Mouse (Mus musculus) liver, embryonic 11.5 days (tissue): Measurements from ENCODE around the gene Tmem222. TPM values are rescaled to one million over a fixed set of nuclear protein-coding genes. Genes with fewer than 3 reads are reported as not detected.

Experiments used
- ATAC-seq: fragments of 200-750 bp; cut with Nextera tagmentation; replicated peaks from 2 replicates; pipeline ENCODE4 v1.8.0; 2017; ENCODE audit warnings: moderate number of reproducible peaks, mild to moderate bottlenecking, moderate TSS enrichment, moderate library complexity; ENCODE audit not compliant: low FRiP score
- DNase-seq: peaks from one replicate; pipeline ENCODE4 v3.0.0-alpha.2; 2017; ENCODE audit warnings: low spot score
- H3K27ac ChIP-seq: fragments of 300-500 bp; sonication (generic); 2 replicates; pipeline ENCODE4 v1.5.1; 2014; ENCODE audit warnings: mild to moderate bottlenecking, low read depth, low read length, control low read depth
- H3K27me3 ChIP-seq: fragments of 300-500 bp; sonication (generic); replicated peaks from 2 replicates; pipeline ENCODE4 v1.6.1; 2014; ENCODE audit warnings: low read length, mixed read lengths; ENCODE audit not compliant: control insufficient read depth, insufficient read depth
- H3K36me3 ChIP-seq: fragments of 300-500 bp; sonication (generic); 2 replicates; pipeline ENCODE4 v1.6.1; 2014; ENCODE audit warnings: mild to moderate bottlenecking, low read length, moderate library complexity, mixed read lengths; ENCODE audit not compliant: control insufficient read depth, insufficient read depth
- H3K4me1 ChIP-seq: fragments of 300-500 bp; sonication (generic); replicated peaks from 2 replicates; pipeline ENCODE4 v1.6.1; 2014; ENCODE audit warnings: low read length, mixed read lengths; ENCODE audit not compliant: control insufficient read depth, insufficient read depth
- H3K4me2 ChIP-seq: fragments of 300-500 bp; sonication (generic); 2 replicates; pipeline ENCODE4 v1.6.1; 2014; ENCODE audit warnings: mild to moderate bottlenecking, control low read depth, moderate library complexity
- H3K4me3 ChIP-seq: fragments of 300-500 bp; sonication (generic); 2 replicates; pipeline ENCODE4 v1.5.1; 2014; ENCODE audit warnings: low read depth, low read length, control low read depth
- H3K9ac ChIP-seq: fragments of 300-500 bp; sonication (generic); 2 replicates; pipeline ENCODE4 v1.6.1; 2014; ENCODE audit warnings: low read depth, low read length, control low read depth
- H3K9me3 ChIP-seq: fragments of 300-500 bp; sonication (generic); 2 replicates; pipeline ENCODE4 v1.6.1; 2016; ENCODE audit warnings: low read length, inconsistent platforms, mixed read lengths; ENCODE audit not compliant: control insufficient read depth
- WGBS: fragments of 180-500 bp; shearing (Covaris S2); extraction: QIAGEN DNeasy Blood & Tissue Kit; methylation state at CpG from one replicate; pipeline ENCODE4 v1.1.7; 2014; 5-methylcytosine and 5-hydroxymethylcytosine counted together
- polyA plus RNA-seq: library from polyadenylated mRNA; unstranded; fragments of >200 nt; fragmentation: Nextera tagmentation; extraction: Ambion mirVana; gene quantifications from 2 replicates; pipeline ENCODE4 v1.2.1, GENCODE M21; 2014

Tmem222 gene
- polyA plus RNA-seq, 1 experiment from 2014 or later = 74.2 TPM

GRCm38 (mm10) chr4:133252089-133252488, 25.5 kb downstream of the Tmem222 start:
- no peaks in the 10 kb centered on the region for H3K9me3 ChIP-seq
- DNase-seq = no peak
- 59% methylated on average over 4 of the region's 4 CpGs for WGBS
- peaks cover 52% of the 10 kb centered on the region for H3K27me3 ChIP-seq
- H3K9ac ChIP-seq = no peak overlapping the region
- no peak overlapping the region for H3K4me3 ChIP-seq
- H3K4me1 ChIP-seq = peaks cover 25% of the 10 kb centered on the region
- no peak for ATAC-seq
- H3K36me3 ChIP-seq = no peaks in the 10 kb centered on the region
- no peak overlapping the region for H3K27ac ChIP-seq
- H3K4me2 ChIP-seq = no peak overlapping the region

GRCm38 (mm10) chr4:133251214-133251613, 26.4 kb downstream of the Tmem222 start:
- 20% methylated on average over 31 of the region's 31 CpGs for WGBS
- Histone ChIP-seq H3K4me2 (peak overlapping the region; percentile 57), H3K9me3 (no peaks in the 10 kb centered on the region), H3K4me1 (peaks cover 31% of the 10 kb centered on the region), H3K27ac (no peak overlapping the region), H3K27me3 (peaks cover 50% of the 10 kb centered on the region), H3K36me3 (no peaks in the 10 kb centered on the region), H3K4me3 (peak overlapping the region; percentile 31), H3K9ac (no peak overlapping the region)
- ATAC-seq = no peak
- DNase-seq = no peak

- no peaks in the 10 kb centered on the region for H3K36me3 ChIP-seq
- H3K9ac ChIP-seq = no peak overlapping the region
- no peaks in the 10 kb centered on the region for H3K9me3 ChIP-seq
- 7% methylated on average over 22 of the region's 22 CpGs for WGBS
- DNase-seq = peak; percentile 89
- H3K27ac ChIP-seq = no peak overlapping the region
- peaks cover 48% of the 10 kb centered on the region for H3K27me3 ChIP-seq
- peak overlapping the region; percentile 57 for H3K4me2 ChIP-seq
- H3K4me3 ChIP-seq = peak overlapping the region; percentile 31
- H3K4me1 ChIP-seq = peaks cover 31% of the 10 kb centered on the region
- no peak for ATAC-seq
These were observed 27.0 kb downstream of the Tmem222 start for GRCm38 (mm10) chr4:133250609-133251008.

- DNase-seq (no peak), ATAC-seq (peak; percentile 93)
- peaks cover 49% of the 10 kb centered on the region for H3K4me1 ChIP-seq
- 43% methylated on average over 13 of the region's 13 CpGs for WGBS
- peaks cover 43% of the 10 kb centered on the region for H3K27me3 ChIP-seq
- no peaks in the 10 kb centered on the region for H3K9me3 ChIP-seq
- H3K4me2 ChIP-seq = peak overlapping the region; percentile 52
- peak overlapping the region; percentile 23; the same call in 1 of the 2 replicates for H3K9ac ChIP-seq
- H3K4me3 ChIP-seq = peak overlapping the region; percentile 5; the same call in 1 of the 2 replicates
- no peaks in the 10 kb centered on the region for H3K36me3 ChIP-seq
- H3K27ac ChIP-seq = peak overlapping the region; percentile 77
These were observed 29.7 kb downstream of the Tmem222 start for GRCm38 (mm10) chr4:133247806-133248449.

- no peaks in the 10 kb centered on the region for H3K36me3 ChIP-seq
- peak overlapping the region; percentile 36; the same call in 1 of the 2 replicates for H3K9ac ChIP-seq
- H3K4me1 ChIP-seq = peaks cover 52% of the 10 kb centered on the region
- H3K27me3 ChIP-seq = peaks cover 40% of the 10 kb centered on the region
- 47% methylated on average over 15 of the region's 15 CpGs for whole genome bisulfite sequencing
- peak overlapping the region; percentile 52 for H3K4me2 ChIP-seq
- DNase-seq (no peak), ATAC-seq (no peak)
- peak overlapping the region; percentile 77 for H3K27ac ChIP-seq
- H3K4me3 ChIP-seq = peak overlapping the region; percentile 5; the same call in 1 of the 2 replicates
- no peaks in the 10 kb centered on the region for H3K9me3 ChIP-seq
These were observed 30.5 kb downstream of the Tmem222 start for GRCm38 (mm10) chr4:133247072-133247471.

- Histone ChIP-seq H3K9ac (no peak overlapping the region), H3K4me1 (peaks cover 57% of the 10 kb centered on the region)
These were observed 33.3 kb downstream of the Tmem222 start for GRCm38 (mm10) chr4:133244289-133244688.

GRCm38 (mm10) chr4:133243538-133243937, 34.1 kb downstream of the Tmem222 start:
- H3K27me3 ChIP-seq = peaks cover 17% of the 10 kb centered on the region
- ATAC-seq (no peak), DNase-seq (no peak)
- 45% methylated on average over 13 of the region's 13 CpGs for WGBS
- peak overlapping the region; percentile 36 for H3K4me2 ChIP-seq
- peaks cover 56% of the 10 kb centered on the region for H3K4me1 ChIP-seq
- no peaks in the 10 kb centered on the region for H3K9me3 ChIP-seq
- H3K27ac ChIP-seq = no peak overlapping the region
- no peak overlapping the region for H3K4me3 ChIP-seq
- H3K36me3 ChIP-seq = no peaks in the 10 kb centered on the region
- H3K9ac ChIP-seq = no peak overlapping the region

More at GRCm38 (mm10) chr4:133244289-133244688, 33.3 kb downstream of the Tmem222 start:
- peaks cover 17% of the 10 kb centered on the region for H3K27me3 ChIP-seq
- H3K36me3 ChIP-seq = no peaks in the 10 kb centered on the region
- no peak for DNase-seq
- H3K4me2 ChIP-seq = peak overlapping the region; percentile 9; the same call in 1 of the 2 replicates
- no peak overlapping the region for H3K4me3 ChIP-seq
- WGBS = 30% methylated on average over 1 of the region's 1 CpGs
- no peaks in the 10 kb centered on the region for H3K9me3 ChIP-seq
- ATAC-seq = no peak
- no peak overlapping the region for H3K27ac ChIP-seq

- H3K9ac ChIP-seq = no peak overlapping the region
- 65% methylated on average over 9 of the region's 9 CpGs for WGBS
- H3K27me3 ChIP-seq = peaks cover 14% of the 10 kb centered on the region
- H3K4me1 ChIP-seq = peaks cover 52% of the 10 kb centered on the region
- DNase-seq (no peak), ATAC-seq (no peak)
- H3K27ac ChIP-seq = no peak overlapping the region
- no peaks in the 10 kb centered on the region for H3K9me3 ChIP-seq
- H3K4me3 ChIP-seq = no peak overlapping the region
- no peaks in the 10 kb centered on the region for H3K36me3 ChIP-seq
- H3K4me2 ChIP-seq = no peak overlapping the region
These were observed 34.9 kb downstream of the Tmem222 start for GRCm38 (mm10) chr4:133242710-133243109.

GRCm38 (mm10) chr4:133241910-133242309, 35.7 kb downstream of the Tmem222 start:
- peaks cover 46% of the 10 kb centered on the region for H3K4me1 ChIP-seq
- no peaks in the 10 kb centered on the region for H3K9me3 ChIP-seq
- H3K4me3 ChIP-seq = peak overlapping the region; percentile 76
- peak overlapping the region; percentile 53; the same call in 1 of the 2 replicates for H3K27ac ChIP-seq
- peak overlapping the region; percentile 71 for H3K9ac ChIP-seq
- DNase-seq (no peak), ATAC-seq (no peak)
- H3K36me3 ChIP-seq = no peaks in the 10 kb centered on the region
- peaks cover 7% of the 10 kb centered on the region for H3K27me3 ChIP-seq
- peak overlapping the region; percentile 90 for H3K4me2 ChIP-seq
- WGBS = 22% methylated on average over 11 of the region's 11 CpGs
